Mouse (Mus musculus): ENCODE measurements around the gene Tshz2.

Tshz2 gene

DNA sequence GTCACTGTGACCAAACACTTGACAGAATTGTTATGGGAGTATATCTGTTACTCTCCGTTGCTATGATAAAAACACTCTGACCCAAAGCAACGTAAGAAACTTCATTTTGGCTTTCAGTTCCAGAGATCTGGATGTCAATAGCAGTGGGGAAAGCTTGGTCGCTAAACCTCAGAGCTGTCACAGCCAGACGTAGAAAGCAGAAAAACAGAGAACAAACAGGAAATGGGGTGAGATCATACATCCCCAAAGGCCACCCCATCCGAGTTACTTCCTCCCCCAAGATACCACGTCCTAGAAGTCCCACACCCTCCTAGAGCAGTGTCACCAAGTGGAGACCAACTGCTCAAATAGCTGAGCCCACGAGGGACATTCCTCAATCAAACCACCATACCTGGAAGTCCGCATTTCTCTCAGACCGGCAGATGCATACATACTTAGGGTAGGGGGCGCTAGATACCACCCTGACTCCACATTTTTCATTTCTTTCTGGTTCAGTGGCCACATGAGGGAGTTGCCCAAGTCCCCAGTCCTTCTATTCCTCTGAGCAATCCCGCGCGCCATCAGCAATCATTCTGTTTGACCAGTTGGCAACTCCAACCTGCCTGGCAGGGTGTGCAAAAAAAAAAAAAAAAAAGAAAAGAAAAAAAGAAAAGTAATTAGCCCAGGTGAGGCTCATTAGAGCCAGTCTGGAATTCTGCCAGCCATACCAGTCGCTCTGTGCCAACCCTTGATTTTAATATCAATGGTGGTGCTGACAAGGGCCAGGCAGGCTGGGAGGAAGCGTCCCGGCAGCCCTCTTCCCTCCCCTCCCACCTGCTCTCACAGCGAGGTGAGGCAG, 326.1 kb downstream of the Tshz2 start:
- no peak for DNase-seq

DNA sequence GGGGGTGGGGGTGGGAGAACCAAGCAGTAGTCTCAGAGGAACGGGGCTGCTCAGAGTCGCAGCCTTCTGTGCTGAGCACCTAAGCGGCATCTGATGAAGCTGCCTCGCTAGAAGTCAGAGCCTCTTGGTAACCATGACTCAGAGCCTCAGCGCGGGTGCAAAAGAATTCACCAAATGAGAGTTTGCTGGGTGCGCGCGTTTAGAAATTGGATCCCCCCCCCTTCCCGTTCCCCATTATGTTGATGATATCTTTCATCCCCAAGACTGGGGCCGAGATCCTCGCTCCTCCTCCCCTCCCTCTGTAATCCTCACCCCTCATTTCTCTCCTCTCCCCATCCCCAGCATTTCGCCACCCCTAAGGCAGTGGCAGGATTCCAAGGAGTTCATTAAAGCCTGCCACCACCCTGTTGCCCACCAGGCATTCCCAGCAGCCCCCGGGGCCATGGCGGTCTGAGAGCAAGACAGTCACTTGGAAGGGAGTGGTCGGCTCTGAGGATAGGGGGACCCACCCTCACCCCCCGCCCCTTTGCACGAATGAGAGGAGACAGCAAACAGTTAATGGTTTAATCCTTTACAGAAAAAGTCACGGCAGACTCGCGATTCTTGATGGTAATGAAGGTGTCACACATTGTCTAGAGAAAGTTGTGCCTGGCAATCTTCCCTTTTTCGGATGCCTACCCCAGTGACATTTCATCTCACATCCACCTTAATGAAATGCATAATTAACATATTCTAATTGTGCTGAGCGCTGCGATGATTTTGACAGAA, 328.8 kb downstream of the Tshz2 start:
- no peak for DNase-seq

DNA sequence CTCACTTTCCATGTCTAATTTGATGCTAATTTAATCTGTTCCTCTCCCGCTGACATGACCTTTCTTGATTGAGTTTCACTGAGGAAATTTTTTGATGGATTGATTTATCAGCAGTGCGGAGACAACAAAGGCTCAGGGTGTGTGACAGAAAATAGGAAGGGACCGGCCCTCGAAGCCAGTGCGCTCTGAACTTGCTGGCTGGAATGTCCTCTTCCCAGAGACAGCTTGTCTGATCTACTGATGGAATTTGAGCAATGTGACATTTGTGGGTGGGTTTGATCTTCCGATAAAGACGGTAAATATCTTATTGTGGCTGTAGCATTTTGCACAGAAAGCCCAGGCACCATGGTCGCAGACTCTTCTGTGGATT, 329.4 kb downstream of the Tshz2 start:
- DNase-seq = no peak

DNA sequence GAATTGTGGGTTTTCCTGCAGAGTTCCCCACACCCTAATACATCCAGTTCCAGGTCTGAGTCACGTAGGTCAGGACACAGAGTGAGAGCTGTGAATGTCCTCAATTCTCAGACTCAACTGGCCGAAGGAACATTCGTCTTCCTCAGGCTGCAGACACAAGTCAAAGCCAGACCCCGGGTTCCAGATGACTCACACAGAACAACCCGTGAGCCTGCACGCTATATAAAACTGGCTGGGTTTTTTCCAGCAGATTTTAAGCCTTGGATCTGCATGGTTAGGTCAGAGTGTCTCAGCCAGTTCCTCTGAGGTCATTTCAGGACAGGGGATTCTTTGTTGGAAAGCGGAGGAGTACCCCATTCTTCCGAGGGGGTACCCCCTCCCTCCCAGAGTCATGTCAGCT, 330.0 kb downstream of the Tshz2 start:
- no peak for DNase-seq

DNA sequence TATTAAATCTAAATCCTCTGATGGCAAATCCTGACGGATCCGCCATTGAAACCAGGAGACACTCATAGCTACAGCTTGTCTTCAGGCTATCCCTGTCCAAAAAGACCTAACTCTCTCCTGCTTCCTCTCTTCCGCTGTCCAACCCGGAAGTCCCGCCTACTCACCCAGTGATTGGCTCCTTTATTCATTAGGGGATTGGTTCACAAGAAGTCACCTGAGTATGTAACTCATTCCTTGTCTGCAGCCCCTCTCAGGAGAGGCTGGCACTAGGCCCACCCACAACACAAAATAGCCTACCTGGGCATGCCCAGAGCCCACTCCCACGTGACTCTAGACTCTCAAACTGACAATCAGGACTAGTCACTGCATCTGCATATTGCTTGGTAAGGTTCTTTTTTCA, 337.7 kb downstream of the Tshz2 start:
- DNase-seq = no peak

DNA sequence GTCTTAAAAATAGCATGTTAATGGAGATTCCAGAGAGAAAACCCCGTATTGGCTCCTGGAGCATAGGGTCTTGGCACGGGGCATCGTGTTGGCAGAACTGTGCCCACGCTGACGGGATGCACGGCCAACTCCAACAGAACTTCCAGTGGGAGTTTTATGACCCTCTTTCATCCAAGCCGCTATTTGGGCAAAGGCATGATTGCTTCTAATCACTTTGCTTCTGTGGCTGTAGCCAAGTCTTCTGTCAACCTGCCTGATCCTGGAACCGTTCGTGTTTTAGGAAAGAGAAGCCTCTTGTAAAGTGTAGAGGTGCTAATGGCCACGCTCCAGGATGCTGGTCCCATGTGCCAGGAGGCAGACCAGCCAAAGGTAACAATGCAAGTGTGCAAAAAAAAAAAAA, 350.1 kb downstream of the Tshz2 start:
- DNase-seq = no peak

DNA sequence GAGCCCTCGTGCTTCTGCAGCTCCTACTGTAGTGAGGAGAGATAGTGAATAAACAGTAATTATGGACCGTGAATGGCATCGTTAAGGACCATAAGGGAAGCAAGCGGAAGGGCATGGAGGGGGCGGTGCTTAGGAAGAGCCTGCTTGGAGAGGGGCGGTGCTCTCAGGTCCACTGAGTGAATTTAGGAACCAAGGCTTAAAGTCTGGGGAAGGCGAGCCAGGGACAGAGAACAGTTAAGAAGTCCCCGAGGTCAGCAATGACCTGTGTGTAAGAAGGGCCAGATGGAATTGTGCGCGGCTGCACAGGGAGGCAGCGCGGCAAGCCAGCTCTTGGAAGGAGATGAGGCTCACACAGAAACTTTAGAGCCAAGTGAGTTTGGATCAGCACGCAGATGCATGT, 354.4 kb downstream of the Tshz2 start:
- DNase-seq = no peak

DNA sequence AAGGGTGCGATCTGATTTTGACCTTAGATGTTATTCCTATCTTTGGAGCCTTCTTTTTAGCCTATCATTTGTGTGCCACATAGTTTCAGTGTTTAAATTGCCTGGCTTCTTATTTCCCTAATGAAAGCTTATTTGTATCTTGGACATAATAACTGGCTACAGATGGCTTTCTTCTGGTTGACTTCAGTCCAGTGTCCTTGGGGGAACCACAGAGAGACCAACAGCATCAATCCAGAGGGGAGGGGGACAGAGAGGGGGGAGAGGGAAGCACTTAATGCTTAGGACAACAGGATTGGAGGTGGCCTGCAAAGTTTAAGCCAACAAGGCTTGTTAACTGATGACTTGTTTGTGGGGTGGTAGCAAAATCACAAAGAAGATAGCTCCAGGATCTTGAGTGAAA, 356.4 kb downstream of the Tshz2 start:
- DNase-seq = no peak

DNA sequence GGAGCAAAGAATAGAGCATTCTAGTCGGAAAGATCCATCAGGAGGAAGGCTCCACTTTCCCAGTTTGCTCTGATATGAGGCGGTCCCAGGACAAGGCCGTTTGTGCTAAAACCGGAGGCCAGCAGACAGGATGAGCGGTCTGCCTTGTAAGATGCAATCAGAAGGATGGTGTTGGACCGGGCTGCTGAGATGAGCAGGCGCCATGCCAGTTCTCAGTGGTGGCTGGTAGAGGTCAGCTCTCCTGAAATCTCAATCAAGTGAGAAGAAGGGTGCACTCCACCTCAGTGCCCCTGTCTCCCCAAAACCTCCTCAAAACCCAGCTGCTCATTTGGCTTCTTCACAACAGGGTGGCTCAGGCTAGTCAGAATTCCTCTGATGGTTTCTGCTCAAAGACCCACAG, 358.2 kb downstream of the Tshz2 start:
- no peak for DNase-seq

DNA sequence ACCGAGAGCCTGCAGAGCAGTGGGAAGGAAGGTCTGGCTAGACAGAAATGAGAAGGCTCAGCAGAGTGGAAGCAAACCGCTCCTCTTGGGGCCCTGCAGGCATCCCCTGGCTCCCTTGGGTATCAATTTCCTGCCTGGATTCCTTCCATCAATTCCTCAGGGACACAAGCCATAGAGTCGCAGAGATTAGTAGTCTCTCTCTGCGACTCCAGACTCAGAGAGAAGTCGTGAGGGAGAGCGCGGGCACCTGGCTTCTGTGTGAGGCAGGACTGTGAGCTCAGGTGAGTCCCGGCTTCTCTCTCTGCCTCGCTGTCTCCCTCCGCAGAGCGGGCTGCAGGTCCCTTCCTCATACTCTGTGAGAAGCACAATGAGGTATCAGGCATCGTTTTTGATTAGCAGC, 363.2 kb downstream of the Tshz2 start:
- peak; percentile 25 for DNase-seq

DNA sequence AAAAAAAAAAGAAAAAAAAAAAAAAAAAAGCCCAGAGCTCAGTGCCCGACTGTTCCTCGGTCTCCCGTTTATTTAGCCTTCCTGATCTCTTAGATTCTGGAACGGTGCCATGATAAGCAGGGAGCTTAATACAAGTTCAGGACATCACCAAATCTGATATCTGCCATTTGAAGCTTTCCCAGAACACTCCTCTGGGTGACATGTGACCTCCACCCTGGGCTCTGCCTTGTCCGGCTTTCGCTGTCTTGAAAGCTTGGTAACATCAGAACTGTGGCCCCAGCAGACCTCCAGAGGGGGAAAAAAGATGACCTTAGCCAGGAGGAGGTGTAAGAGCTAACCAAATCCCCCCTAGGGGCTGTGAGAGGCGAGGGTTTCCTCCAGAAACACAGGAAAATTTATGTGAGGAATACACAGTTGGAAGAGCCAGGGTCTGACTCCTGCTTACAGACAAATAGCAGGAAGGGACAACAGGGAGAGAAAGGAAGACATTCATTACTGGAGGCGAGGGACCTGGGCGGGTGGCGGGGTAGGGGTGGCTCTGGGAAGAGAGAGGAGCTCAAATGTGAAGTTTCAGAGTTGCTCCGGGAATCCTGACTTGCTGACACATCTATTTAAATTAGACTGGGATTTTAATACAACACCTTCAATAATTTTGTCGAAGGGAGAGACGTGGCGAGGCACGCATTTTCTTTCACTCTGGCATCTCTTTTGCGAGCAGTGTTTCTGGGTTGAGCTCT, 363.9 kb downstream of the Tshz2 start:
- peak; percentile 44 for DNase-seq

DNA sequence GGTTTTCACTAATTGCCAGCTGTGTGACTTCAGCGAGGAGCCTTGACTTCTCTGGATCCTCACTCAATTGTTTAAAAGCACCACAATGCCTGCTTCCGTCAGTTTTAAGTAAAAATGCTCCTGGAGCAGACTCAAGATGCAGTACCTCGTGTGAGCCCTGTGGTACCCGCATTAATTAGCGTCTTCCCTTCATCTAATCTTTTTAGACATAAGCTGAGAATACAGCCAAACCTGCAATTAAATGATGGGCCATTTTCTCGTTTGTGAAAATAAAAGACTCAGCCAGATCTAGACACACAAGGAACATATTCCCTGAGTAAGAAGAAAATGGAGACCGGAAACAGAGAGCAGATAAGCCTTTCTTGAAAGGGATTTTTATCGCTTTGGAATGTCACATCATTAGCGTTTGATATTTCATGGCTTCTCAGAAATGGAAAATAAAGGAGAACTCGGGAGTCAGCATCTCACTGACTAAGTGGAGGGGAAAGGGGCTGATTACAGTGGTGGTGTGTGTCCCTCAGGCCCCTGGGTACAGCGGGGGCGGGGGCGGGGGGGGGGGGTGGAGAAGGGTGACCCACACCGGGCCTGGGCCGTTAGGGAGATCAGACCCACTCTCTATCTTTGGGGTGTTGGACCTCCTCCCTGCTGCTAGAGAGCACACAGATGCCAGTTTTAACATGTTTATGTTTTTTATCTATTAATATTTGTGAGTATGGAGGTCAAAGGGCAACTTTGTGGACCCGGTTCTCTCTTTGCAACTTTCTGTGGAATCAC, 364.6 kb downstream of the Tshz2 start:
- DNase-seq = no peak

DNA sequence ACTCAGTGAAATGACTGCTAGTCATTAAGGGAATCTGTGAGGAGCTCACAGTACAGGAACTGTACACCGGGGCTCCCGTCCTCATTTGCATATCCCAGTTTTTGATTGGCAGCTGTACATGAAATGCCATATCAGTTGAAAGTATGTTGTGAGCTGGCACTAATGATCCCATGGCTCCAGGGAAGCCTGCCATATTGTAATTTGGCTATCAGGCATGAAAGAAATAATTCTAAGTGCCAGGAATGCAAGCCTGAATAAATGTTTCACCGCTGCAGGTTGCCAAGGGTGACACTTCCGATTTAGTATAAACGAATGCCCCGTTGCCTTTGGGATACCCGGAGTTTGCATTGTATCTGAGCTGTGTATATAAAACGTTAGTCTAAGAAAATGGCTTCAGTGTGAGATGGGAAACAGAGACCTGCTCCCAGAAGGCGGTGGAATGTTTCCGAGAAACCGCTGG, 366.1 kb downstream of the Tshz2 start:
- DNase-seq = no peak

DNA sequence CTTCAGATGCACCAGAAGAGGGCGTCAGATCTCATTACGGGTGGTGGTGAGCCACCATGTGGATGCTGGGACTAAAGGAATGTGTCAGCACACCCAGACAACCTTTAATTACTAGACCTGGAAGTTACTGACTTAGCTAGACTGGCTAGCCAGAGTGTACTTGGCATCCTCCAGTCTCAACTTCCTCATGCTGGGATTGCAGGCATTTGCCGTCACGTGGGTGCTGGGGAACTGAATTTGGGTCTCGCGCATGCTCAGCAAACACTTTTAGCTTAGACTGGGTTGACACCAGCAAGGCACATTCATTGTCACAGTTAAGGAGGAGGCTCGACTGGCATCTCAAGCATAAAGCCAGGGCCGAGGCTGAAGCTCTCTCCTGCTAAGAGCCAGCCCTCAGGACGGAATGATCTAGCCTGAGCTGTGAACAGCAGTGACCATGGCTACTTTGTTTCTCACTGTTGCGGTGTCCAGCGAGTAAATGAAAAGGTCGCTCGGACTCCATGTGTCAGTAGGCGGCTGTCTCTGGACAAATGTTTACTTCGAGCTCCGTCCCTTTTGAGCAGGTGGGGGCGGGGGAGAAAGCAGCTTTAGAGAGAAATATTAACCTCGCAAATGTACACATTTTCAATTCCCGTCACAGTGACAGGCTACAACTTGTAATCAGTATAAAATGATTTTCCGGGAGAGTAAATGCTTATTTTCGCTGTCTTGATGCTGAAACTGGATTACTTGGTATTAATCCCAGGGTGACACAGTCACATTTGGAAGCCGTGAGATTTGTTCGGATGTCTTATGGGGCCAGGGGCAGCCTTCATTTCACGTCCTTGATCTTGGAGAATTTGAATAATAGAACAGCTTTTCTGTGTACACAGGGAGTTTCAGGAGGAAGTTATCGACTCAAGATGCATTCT, 370.0 kb downstream of the Tshz2 start:
- DNase-seq = peak; percentile 21

DNA sequence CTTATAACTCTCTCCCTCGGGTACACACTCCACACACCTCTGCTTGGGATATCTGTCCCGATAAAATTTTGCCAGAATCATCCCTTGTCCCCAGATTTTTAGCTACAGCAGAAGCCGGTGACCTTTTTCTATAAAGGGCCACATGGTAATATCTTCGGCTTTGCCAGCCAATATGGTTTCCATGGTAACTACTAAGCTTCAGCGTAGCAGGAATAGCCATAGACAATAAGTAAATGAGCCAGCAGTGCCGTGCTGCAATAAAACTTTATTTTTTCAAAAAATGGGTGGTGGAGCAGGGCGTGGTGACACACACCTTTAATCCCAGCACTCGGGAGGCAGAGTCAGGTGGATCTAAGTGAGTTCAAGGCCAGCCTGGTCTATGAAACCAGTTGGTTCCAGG, 370.9 kb downstream of the Tshz2 start:
- no peak for DNase-seq

DNA sequence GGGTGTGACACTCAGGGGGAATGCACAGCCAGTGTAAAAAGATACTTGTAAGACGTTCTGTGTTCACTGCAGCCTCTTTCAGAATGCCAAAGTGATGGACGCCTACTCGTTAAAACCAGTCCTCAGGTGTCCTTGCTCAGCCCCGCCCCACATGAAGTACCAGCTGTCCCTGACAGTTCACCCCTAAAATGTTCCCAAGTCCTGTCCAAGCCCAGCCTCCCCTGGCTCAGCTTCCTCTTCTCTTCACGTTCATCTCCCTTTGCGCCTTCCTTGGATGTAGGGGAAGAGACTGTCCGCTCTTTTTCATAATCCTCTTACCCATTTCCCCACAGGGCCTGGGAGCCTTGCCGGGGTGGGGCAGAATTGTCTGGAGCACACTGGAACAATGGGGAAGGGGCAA, 374.0 kb downstream of the Tshz2 start:
- DNase-seq = no peak

DNA sequence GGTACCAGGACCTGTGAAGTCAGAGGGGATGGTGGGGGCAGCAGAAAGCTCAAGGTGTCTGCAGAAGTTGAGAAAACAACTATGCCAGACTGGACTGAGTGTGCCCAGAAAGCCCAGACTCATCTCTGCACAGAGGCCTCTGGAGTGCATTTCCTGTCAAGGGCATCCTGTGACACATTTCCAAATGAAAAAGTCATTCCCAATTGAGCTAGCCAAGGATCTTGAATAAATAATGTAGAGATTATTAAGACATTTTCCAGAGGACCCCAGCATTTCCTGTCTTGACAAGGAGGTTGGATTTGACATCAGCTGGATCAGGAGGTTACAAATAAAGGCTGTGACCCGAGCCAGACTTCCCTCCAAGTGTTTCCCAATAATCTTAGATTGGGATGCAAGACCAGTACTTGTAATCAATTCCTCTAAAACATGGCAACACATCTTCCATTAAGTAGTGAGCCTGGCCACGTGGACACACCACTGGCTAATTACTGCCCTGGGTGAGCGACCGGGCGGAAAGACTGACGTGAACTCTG, 374.7 kb downstream of the Tshz2 start:
- no peak for DNase-seq

DNA sequence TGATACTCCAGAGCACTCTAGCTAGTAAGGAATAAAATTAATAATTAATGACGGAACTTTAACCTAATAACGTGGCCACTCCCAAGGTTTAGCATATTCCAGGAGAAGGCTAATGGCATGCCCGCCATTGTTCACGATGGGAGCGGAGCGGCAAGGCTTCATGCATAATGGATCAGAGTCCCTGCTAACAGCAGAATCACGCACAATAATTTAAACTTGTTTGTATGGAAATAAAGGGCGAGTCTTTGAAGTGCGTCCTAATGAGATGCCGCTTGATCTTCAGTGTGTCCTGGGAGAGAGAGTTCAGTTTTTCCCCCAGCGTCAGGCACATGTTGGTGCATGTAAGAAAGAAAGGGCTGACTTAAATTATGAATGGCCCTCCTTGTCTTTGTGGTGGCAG, 376.9 kb downstream of the Tshz2 start:
- no peak for DNase-seq

DNA sequence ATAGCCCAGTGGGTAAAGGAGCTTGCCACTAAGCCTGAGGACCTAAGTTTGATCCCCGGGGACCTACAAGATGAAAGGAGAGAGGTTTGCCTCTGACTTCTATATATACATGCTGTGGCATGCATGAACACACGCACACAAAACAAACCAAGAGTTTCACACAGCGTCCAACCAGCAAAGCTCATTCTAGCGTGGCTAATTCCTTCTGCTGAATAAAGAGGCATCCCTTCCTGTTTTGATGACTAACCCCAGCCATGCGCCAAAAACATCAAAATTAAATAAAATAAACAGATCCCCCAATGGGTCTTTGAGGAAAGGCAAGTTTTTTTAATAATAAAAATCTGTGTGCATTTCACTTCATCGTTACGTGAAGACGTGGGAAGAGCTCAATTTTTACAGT, 379.0 kb downstream of the Tshz2 start:
- no peak for DNase-seq

DNA sequence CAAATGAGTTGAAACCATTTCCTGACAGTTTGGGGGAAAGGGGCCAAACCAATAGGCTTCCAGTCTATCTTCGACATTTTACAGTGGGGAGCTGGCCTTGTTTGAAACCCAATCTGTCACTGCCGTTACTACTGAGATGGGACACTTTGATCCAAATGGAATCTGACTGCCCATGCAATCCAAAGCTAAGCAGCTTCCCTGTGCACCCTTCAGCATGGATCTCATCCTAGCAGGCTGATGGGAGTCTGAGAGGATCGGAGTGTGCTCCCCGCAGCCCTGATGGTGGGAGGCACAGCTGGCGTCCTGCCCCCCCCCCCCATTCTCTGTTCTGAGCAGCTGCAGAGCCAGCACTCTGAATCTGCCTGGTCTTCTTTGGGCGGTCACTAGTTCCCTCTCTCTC, 384.5 kb downstream of the Tshz2 start:
- DNase-seq = no peak

DNA sequence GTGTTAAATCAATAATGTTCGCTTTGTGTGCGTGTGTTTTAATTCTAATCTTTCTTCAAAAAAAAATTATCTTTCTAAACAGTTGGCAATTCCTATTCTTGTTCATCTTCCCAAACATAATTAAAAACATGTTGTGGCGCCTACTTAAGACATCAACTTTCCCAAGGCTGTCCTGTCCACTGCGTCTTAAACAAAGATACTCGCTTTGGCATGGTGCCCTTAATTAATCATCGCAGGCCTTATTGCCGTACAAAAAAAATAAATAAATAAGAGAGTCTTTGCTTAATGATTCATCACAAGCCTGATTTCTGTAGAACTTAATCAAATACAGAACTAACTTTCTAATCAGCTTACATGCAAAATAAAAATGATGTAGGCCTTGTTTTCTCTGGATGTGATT, 385.1 kb downstream of the Tshz2 start:
- no peak for DNase-seq

DNA sequence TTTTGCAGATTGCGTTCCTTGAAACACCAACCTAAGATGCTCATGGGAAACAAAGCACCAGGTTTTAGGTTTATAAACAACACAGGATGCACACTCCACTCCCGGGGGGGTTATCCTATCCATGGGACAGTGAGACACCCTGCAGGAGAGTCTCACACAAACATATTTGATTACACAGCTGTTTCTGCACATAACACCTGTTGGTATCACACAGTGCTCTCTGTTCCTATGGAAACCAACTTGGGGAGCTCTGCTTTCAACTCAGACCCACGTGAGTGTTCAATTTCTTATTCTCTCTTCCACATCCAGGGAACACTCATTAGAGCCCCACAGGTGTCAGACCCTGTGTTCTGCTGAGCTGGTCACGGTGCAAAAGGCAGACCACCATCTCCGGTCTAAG, 390.1 kb downstream of the Tshz2 start:
- no peak for DNase-seq
